Mouse (Mus musculus): ENCODE results near the gene Dennd4a. TPM values are rescaled to one million over a fixed set of nuclear protein-coding genes. Genes with fewer than 3 reads are reported as not detected.
A peak's percentile ranks its signal among the peaks of the same experiment; 100 is the strongest.

Gene Dennd4a
- polyA plus RNA-seq, 1 experiment = 2.2 TPM

DNA sequence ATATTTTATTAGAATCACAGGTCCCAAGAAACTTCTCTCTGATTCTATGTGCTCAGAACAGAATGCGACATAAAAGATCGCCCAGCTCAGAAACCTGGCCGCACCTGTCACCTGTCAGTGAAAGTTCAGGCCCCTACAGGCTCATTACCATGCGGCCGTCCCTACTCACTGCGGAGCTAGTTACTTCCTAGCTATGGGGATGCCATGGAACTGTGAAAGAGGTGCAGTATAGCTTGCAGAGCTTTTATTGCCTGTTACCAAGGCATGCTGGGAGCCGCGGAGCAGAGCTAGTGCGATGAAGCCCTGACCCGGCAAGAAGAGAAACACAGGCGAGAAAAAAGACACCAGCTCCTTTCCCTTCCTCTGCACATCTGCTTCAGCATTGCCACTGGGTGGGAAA is 132.9 kb downstream of the Dennd4a start:
- Histone ChIP-seq H3K4me3 (replicated peaks) (no peak overlapping the region), H3K9me3 (no peaks in the 10 kb centered on the region), H3K27me3 (replicated peaks) (peaks cover 13% of the 10 kb centered on the region), H3K4me1 (peaks cover 59% of the 10 kb centered on the region), H3K36me3 (replicated peaks; ENCODE audit: low read length) (peaks cover 25% of the 10 kb centered on the region)
- TF ChIP-seq FLI1 (IDR thresholded peaks at IDR 0.05; ENCODE audit: low read length) (no peak), GATA1 (IDR thresholded peaks at IDR 0.05; ENCODE audit: borderline replicate concordance, low read length) (no peak)

- TF ChIP-seq FLI1 (IDR thresholded peaks at IDR 0.05; ENCODE audit: low read length) = no peak
- no peak for TF ChIP-seq GATA1 (IDR thresholded peaks at IDR 0.05; ENCODE audit: borderline replicate concordance, low read length)
- Histone ChIP-seq H3K36me3 (replicated peaks; ENCODE audit: low read length) (peaks cover 26% of the 10 kb centered on the region), H3K27me3 (replicated peaks) (peaks cover 31% of the 10 kb centered on the region), H3K9me3 (no peaks in the 10 kb centered on the region), H3K4me1 (peaks cover 47% of the 10 kb centered on the region), H3K4me3 (replicated peaks) (no peak overlapping the region)
Measured at GRCm38 (mm10) chr9:64947483-64948095, 136.4 kb downstream of the Dennd4a start.

DNA sequence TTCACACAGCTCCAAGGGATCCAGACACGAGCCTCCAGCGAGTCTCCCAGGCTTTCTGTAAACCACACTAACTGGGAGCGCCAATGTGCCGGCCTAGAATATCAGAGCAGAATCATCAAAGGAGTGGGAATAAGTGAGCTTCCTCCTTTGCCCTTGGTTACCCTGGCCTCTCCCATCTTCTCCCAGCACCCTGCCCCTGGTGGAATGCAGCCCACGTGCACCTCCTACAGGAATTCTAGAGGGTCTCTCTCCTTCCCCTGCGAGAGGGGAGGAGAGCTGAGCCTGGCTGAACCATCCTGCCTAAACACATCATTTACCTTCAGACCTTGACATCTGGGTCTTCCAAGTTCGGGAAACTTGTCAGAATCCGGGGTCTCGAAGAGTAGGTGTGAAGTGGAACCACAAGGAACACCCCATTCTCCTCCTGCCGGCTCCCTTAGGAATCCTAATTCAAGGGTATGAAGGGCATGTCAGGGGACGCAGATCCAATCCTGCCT is 140.1 kb downstream of the Dennd4a start, which contains the start of gene Slc24a1:
Gene Slc24a1 (minus strand): TSS at position 447 of the 497 bp plus-strand sequence.
- Histone ChIP-seq H3K4me1 (peaks cover 55% of the 10 kb centered on the region), H3K9me3 (peaks cover 10% of the 10 kb centered on the region; the same call in 1 of the 2 replicates), H3K27me3 (replicated peaks) (peaks cover 32% of the 10 kb centered on the region), H3K36me3 (replicated peaks; ENCODE audit: low read length) (peaks cover 27% of the 10 kb centered on the region), H3K4me3 (replicated peaks) (no peak within 1 kb of the TSS)
- TF ChIP-seq GATA1 (IDR thresholded peaks at IDR 0.05; ENCODE audit: borderline replicate concordance, low read length) (no peak), FLI1 (IDR thresholded peaks at IDR 0.05; ENCODE audit: low read length) (no peak)

- no peak for TF ChIP-seq FLI1 (IDR thresholded peaks at IDR 0.05; ENCODE audit: low read length)
- TF ChIP-seq GATA1 (IDR thresholded peaks at IDR 0.05; ENCODE audit: borderline replicate concordance, low read length) = no peak
- H3K36me3 ChIP-seq (replicated peaks; ENCODE audit: low read length) = peaks cover 27% of the 10 kb centered on the region
- H3K4me3 ChIP-seq (replicated peaks) = no peak overlapping the region
- peaks cover 55% of the 10 kb centered on the region for H3K4me1 ChIP-seq
- H3K27me3 ChIP-seq (replicated peaks) = peaks cover 32% of the 10 kb centered on the region
- H3K9me3 ChIP-seq = peaks cover 10% of the 10 kb centered on the region; the same call in 1 of the 2 replicates
Measured at GRCm38 (mm10) chr9:64952055-64952454, 140.9 kb downstream of the Dennd4a start.

DNA sequence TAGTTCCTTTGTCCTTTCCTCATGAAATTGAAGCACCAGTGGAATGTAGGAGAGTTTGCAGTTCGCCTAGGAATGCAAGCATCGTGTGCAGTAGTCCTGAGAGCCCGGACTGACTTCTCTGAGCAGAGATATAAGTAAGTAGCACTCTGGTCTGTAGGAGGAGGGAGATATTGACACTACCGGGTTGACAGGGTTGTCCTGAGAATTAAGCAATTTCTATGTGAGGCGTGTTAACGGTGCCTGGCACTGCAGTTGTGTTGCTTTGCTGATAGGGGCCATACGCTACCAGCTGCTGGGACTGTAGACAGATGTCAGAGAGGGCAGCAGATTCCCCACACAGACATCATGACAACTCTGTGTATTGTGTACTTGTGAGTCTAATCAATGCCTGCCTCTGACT is 142.1 kb downstream of the Dennd4a start:
- no peak overlapping the region for H3K4me3 ChIP-seq (replicated peaks)
- peaks cover 10% of the 10 kb centered on the region; the same call in 1 of the 2 replicates for H3K9me3 ChIP-seq
- peaks cover 26% of the 10 kb centered on the region for H3K27me3 ChIP-seq (replicated peaks)
- no peak for TF ChIP-seq FLI1 (IDR thresholded peaks at IDR 0.05; ENCODE audit: low read length)
- no peak for TF ChIP-seq GATA1 (IDR thresholded peaks at IDR 0.05; ENCODE audit: borderline replicate concordance, low read length)
- H3K4me1 ChIP-seq = peaks cover 53% of the 10 kb centered on the region
- peaks cover 25% of the 10 kb centered on the region for H3K36me3 ChIP-seq (replicated peaks; ENCODE audit: low read length)

DNA sequence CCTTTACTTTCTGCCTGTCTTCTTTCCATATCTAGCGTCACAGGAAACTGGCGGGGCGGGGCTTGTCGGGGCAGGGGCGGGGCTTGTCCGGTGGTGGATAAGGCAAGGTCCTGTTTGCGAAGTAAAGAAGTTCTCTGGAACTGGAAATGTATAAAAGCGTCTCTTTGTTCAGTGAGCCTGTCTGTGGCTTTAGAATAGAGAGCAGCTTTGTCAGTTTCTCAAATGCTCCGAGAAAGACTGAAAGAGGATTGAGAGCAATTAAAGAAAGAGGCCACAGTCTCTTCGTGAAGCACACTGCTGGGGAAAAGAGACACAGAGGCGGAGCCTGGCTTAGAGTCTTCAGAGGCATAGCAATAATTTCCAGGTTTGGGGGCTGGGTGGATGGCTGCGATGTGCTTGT is 145.2 kb downstream of the Dennd4a start:
- TF ChIP-seq FLI1 (IDR thresholded peaks at IDR 0.05; ENCODE audit: low read length) = no peak
- peaks cover 10% of the 10 kb centered on the region; the same call in 1 of the 2 replicates for H3K9me3 ChIP-seq
- peaks cover 68% of the 10 kb centered on the region for H3K4me1 ChIP-seq
- H3K36me3 ChIP-seq (replicated peaks; ENCODE audit: low read length) = peaks cover 20% of the 10 kb centered on the region
- peak overlapping the region; percentile 88 for H3K4me3 ChIP-seq (replicated peaks)
- H3K27me3 ChIP-seq (replicated peaks) = peaks cover 4% of the 10 kb centered on the region

DNA sequence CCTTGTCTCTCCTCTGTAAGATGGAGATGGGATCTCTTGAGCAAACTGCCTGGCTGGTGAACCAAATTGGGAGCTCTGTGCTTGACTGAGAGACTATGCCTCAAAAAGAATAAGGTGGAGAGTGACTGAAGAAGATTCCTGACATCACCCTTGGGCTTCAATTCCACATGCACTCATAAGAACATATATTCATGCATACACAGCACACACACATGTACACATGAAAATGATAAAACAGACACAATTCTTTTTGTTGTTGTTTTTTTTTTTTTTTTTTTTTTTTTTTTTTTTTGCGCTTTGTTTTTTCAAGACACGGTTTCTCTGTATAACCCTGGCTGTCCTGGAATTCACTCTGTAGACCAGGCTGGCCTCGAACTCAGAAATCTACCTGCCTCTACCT is 146.1 kb downstream of the Dennd4a start:
- H3K4me1 ChIP-seq = peaks cover 67% of the 10 kb centered on the region

DNA sequence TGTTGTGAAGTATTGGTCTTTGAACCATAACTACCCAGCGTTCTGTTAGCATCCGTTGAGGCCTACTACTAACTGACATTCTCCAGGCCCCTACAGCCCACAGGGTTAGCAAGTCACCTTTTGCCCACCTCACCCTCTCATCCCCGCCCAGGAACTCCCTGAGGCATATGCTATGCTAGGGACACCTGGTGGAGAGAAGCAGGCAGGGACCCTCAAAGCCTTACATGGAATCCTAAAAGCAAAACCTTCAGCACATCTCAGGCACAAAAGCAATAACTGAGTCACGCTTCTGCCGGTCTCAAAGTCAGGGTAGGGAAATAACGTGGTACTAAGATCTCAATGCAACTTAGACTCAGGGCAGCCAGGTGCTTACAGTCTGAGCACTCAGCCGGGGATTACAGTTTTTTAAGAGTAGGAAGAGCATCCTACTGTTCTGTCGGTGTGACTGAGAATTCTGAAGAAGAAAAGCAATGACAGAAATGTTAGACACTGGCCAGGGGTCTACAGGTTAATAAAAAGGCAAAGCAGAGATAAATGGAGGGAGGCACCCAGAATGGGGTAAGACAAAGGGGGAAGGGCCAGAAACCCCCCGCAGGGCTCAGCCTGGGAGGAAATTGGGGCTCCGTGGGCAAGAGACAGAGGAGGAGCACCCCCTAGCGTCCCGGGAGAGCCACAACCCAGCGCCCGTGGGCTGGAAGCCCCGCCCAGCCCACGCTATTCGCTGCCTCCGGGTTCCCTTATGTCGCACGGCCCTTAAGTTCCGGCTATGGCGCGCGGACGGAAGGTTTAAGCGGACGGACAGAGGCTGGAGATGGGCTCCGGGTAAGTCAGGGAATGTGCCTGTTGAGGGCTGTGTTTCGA is 149.2 kb downstream of the Dennd4a start, which contains the start of gene Ints14:
Gene Ints14 (plus strand): TSS at position 789 of the 861 bp plus-strand sequence.
- TF ChIP-seq FLI1 (IDR thresholded peaks at IDR 0.05; ENCODE audit: low read length) = no peak
- TF ChIP-seq GATA1 (IDR thresholded peaks at IDR 0.05; ENCODE audit: borderline replicate concordance, low read length) = no peak
- Histone ChIP-seq H3K27me3 (replicated peaks) (no peaks in the 10 kb centered on the region), H3K36me3 (replicated peaks; ENCODE audit: low read length) (peaks cover 34% of the 10 kb centered on the region), H3K4me1 (peaks cover 69% of the 10 kb centered on the region), H3K4me3 (replicated peaks) (peak within 1 kb of the TSS; percentile 96), H3K9me3 (no peaks in the 10 kb centered on the region)

More for the DNA sequence above, 146.1 kb downstream of the Dennd4a start:
- Histone ChIP-seq H3K36me3 (replicated peaks; ENCODE audit: low read length) (peaks cover 21% of the 10 kb centered on the region), H3K4me3 (replicated peaks) (peak overlapping the region; percentile 21), H3K9me3 (peaks cover 10% of the 10 kb centered on the region; the same call in 1 of the 2 replicates), H3K27me3 (replicated peaks) (peaks cover 3% of the 10 kb centered on the region)
- TF ChIP-seq GATA1 (IDR thresholded peaks at IDR 0.05; ENCODE audit: borderline replicate concordance, low read length) = no peak
- TF ChIP-seq FLI1 (IDR thresholded peaks at IDR 0.05; ENCODE audit: low read length) = no peak

GRCm38 (mm10) chr9:64960978-64961320 is 149.8 kb downstream of the Dennd4a start:
- H3K4me3 ChIP-seq (replicated peaks) = peak overlapping the region; percentile 96
- no peak for TF ChIP-seq FLI1 (IDR thresholded peaks at IDR 0.05; ENCODE audit: low read length)
- TF ChIP-seq GATA1 (IDR thresholded peaks at IDR 0.05; ENCODE audit: borderline replicate concordance, low read length) = no peak
- peaks cover 40% of the 10 kb centered on the region for H3K36me3 ChIP-seq (replicated peaks; ENCODE audit: low read length)
- H3K9me3 ChIP-seq = no peaks in the 10 kb centered on the region
- H3K4me1 ChIP-seq = peaks cover 70% of the 10 kb centered on the region
- H3K27me3 ChIP-seq (replicated peaks) = no peaks in the 10 kb centered on the region

Other genes with a start within 250 kb of the Dennd4a start
- 693 and 793 TPM in 2 replicates for gene Rab11a, start 73.6 kb upstream of the Dennd4a start, polyA plus RNA-seq (2012; ENCODE audit: insufficient read depth, low replicate concordance)
- gene Slc24a1, start 140.3 kb downstream of the Dennd4a start, polyA plus RNA-seq (2012; ENCODE audit: insufficient read depth, low replicate concordance) = 0.85 TPM in 1 of 2 replicates, not detected in the other
- gene Ints14, start 149.6 kb downstream of the Dennd4a start, polyA plus RNA-seq (2012; ENCODE audit: insufficient read depth, low replicate concordance) = 37.0 and 41.7 TPM in 2 replicates
- 0.81 and 1.6 TPM in 2 replicates for gene Hacd3, start 210.4 kb downstream of the Dennd4a start, polyA plus RNA-seq (2012; ENCODE audit: insufficient read depth, low replicate concordance)
- 0.41 and 2.4 TPM in 2 replicates for gene Dpp8, start 221.1 kb downstream of the Dennd4a start, polyA plus RNA-seq (2012; ENCODE audit: insufficient read depth, low replicate concordance)

Data from megakaryocyte, embryonic 14.5 days (primary cell).